Mouse (Mus musculus) liver, embryonic 14.5 days (tissue): ENCODE measurements around the gene Ascl2. TPM values are rescaled to one million over a fixed set of nuclear protein-coding genes. Genes with fewer than 3 reads are reported as not detected.
A peak's percentile ranks its signal among the peaks of the same experiment; 100 is the strongest.

Experiments used
- ATAC-seq: fragments of 200-750 bp; cut with Nextera tagmentation; 2 replicates; pipeline ENCODE4 v1.8.0; 2017; ENCODE audit warnings: moderate number of reproducible peaks, mild to moderate bottlenecking, moderate library complexity; ENCODE audit not compliant: insufficient read depth
- DNase-seq, 3 experiments: peaks; one replicate each; pipeline ENCODE4 v3.0.0-alpha.2; 2012 to 2013; ENCODE audit warnings: low read depth in 3 of 3, low spot score in 3 of 3
- H3K27ac ChIP-seq: fragments of 300-500 bp; sonication (generic); 2 replicates; pipeline ENCODE4 v1.5.1; 2014; ENCODE audit warnings: moderate library complexity, mild to moderate bottlenecking, control low read depth, inconsistent platforms
- H3K27me3 ChIP-seq: fragments of 300-500 bp; sonication (generic); 2 replicates; pipeline ENCODE4 v1.6.1; 2014; ENCODE audit warnings: mild to moderate bottlenecking, low read length, moderate library complexity; ENCODE audit not compliant: control insufficient read depth, insufficient read depth
- H3K36me3 ChIP-seq: fragments of 300-500 bp; sonication (generic); replicated peaks from 2 replicates; pipeline ENCODE4 v1.6.1; 2014; ENCODE audit warnings: low read depth; ENCODE audit not compliant: control insufficient read depth, insufficient read depth
- H3K4me1 ChIP-seq, 2 experiments: fragments of 200-500 bp in 1 of 2; fragments of 300-500 bp in 1 of 2; sonication (generic) in 1 of 2; replicated peaks; 2 replicates each; pipeline ENCODE4 v1.6.1; 2012 to 2014; ENCODE audit warnings: antibody characterized with exemption in 1 of 2, inconsistent platforms in 1 of 2, low read length in 1 of 2; ENCODE audit not compliant: control insufficient read depth in 2 of 2, insufficient read depth in 2 of 2
- H3K4me2 ChIP-seq: fragments of 300-500 bp; sonication (generic); 2 replicates; pipeline ENCODE4 v1.6.1; 2014; ENCODE audit warnings: low read depth, mild to moderate bottlenecking, control low read depth, moderate library complexity
- H3K4me3 ChIP-seq, 2 experiments: fragments of 200-500 bp in 1 of 2; fragments of 300-500 bp in 1 of 2; sonication (generic) in 1 of 2; 2 replicates each; pipeline ENCODE4 v1.5.1; 2012 to 2014; ENCODE audit warnings: low read depth in 2 of 2, low read length in 2 of 2, mild to moderate bottlenecking in 2 of 2, control low read depth in 1 of 2, inconsistent platforms in 1 of 2, moderate library complexity in 1 of 2; ENCODE audit not compliant: insufficient read depth in 1 of 2
- H3K9ac ChIP-seq: fragments of 300-500 bp; sonication (generic); replicated peaks from 2 replicates; pipeline ENCODE4 v1.6.1; 2014; ENCODE audit warnings: mild to moderate bottlenecking, control low read depth, moderate library complexity
- H3K9me3 ChIP-seq: fragments of 300-500 bp; sonication (generic); 2 replicates; pipeline ENCODE4 v1.6.1; 2016; ENCODE audit warnings: low read length, mixed read lengths; ENCODE audit not compliant: control insufficient read depth
- CTCF ChIP-seq: IDR thresholded peaks from 2 replicates; pipeline ENCODE4 v1.5.1; 2016; ENCODE audit warnings: antibody characterized with exemption, low read depth, control low read depth
- EP300 ChIP-seq: IDR thresholded peaks from 2 replicates; pipeline ENCODE4 v1.6.1; 2016; ENCODE audit warnings: antibody characterized with exemption, low read depth
- WGBS: fragments of 180-500 bp; shearing (Covaris S2); extraction: QIAGEN DNeasy Blood & Tissue Kit; methylation state at CpG from one replicate; pipeline ENCODE4 v1.1.7; 2014; ENCODE audit not compliant: insufficient replicate concordance; 5-methylcytosine and 5-hydroxymethylcytosine counted together
- polyA plus RNA-seq, 2 experiments: library from polyadenylated mRNA; depleted of rRNA in 1 of 2; stranded (reverse) in 1 of 2; unstranded in 1 of 2; fragments of >200 nt; fragmentation: Nextera tagmentation in 1 of 2; extraction: Ambion mirVana in 1 of 2; gene quantifications; 2 replicates each; pipeline versions ENCODE4 v1.2.1 to v1.2.3; 2012 to 2014

The Ascl2 gene
- polyA plus RNA-seq, 2 experiments: 0.30 to 0.36 TPM

- TF ChIP-seq EP300 (no peak), CTCF (no peak)
- Histone ChIP-seq H3K4me3 (no peak overlapping the region), H3K27ac (no peak overlapping the region), H3K4me1 (peaks cover 0 to 26% of the 10 kb centered on the region in 2 experiments; a peak in 3 of 4 replicates), H3K36me3 (peaks cover 15% of the 10 kb centered on the region), H3K4me2 (no peak overlapping the region), H3K9me3 (no peaks in the 10 kb centered on the region), H3K27me3 (no peaks in the 10 kb centered on the region), H3K9ac (no peak overlapping the region)
- DNase-seq (peak in 1 of 3 experiments; percentile 20), ATAC-seq (no peak)
- WGBS: 67% methylated on average over 4 of the region's 4 CpGs
Measured at GRCm38 (mm10) chr7:143009996-143010395, 40.9 kb upstream of the Ascl2 start.

GRCm38 (mm10) chr7:143008996-143009665, 40.1 kb upstream of the Ascl2 start:
- Histone ChIP-seq H3K9me3 (no peaks in the 10 kb centered on the region), H3K4me1 (peaks cover 6 to 32% of the 10 kb centered on the region in 2 experiments), H3K4me2 (peak overlapping the region; percentile 99), H3K27ac (peak overlapping the region; percentile 100), H3K9ac (peak overlapping the region; percentile 100), H3K4me3 (peak overlapping the region; percentile 87 to 94; a peak in 3 of 4 replicates), H3K27me3 (no peaks in the 10 kb centered on the region), H3K36me3 (peaks cover 15% of the 10 kb centered on the region)
- no peak for DNase-seq
- TF ChIP-seq CTCF (0 out of 2 replicates have a peak, but pooled peaks have one; percentile 8), EP300 (no peak)
- 62% methylated on average over 3 of the region's 4 CpGs for WGBS
- no peak for ATAC-seq

- no peaks in the 10 kb centered on the region for H3K9me3 ChIP-seq
- peaks cover 15% of the 10 kb centered on the region for H3K36me3 ChIP-seq
- peak overlapping the region; percentile 100 for H3K27ac ChIP-seq
- 30% methylated on average over 8 of the region's 8 CpGs for WGBS
- TF ChIP-seq CTCF: no peak; the same call in 1 of the 2 replicates
- no peak for TF ChIP-seq EP300
- peak overlapping the region; percentile 87 to 94 for H3K4me3 ChIP-seq
- peak in 1 of 3 experiments; percentile 20 for DNase-seq
- peaks cover 13 to 39% of the 10 kb centered on the region in 2 experiments for H3K4me1 ChIP-seq
- H3K27me3 ChIP-seq: no peaks in the 10 kb centered on the region
- peak overlapping the region; percentile 99 for H3K4me2 ChIP-seq
- ATAC-seq: no peak
- peak overlapping the region; percentile 100 for H3K9ac ChIP-seq
Measured at GRCm38 (mm10) chr7:143008370-143008926, 39.4 kb upstream of the Ascl2 start.

- Histone ChIP-seq H3K36me3 (peaks cover 15% of the 10 kb centered on the region), H3K27ac (peak overlapping the region; percentile 100), H3K4me3 (peak overlapping the region; percentile 87 to 94), H3K27me3 (no peaks in the 10 kb centered on the region), H3K9ac (peak overlapping the region; percentile 100), H3K4me1 (peaks cover 20 to 45% of the 10 kb centered on the region in 2 experiments), H3K9me3 (no peaks in the 10 kb centered on the region), H3K4me2 (peak overlapping the region; percentile 99)
- DNase-seq (peak; percentile 83 to 89 (median 85)), ATAC-seq (peak; percentile 40)
- 9% methylated on average over 17 of the region's 17 CpGs for WGBS
- peak; percentile 98 for TF ChIP-seq CTCF
- peak; percentile 13; the same call in 1 of the 2 replicates for TF ChIP-seq EP300
Measured at GRCm38 (mm10) chr7:143007599-143008369, 38.7 kb upstream of the Ascl2 start.
